Mouse (Mus musculus) myocyte (in vitro differentiated cells): ENCODE measurements at regions not wholly inside any gene's neighbourhood (a gene's known extent, or its start where the extent isn't known, plus 50 kb on each side); places are given as distances from the start of the nearest gene placed in this dataset.

ENCODE experiments used
- MAX ChIP-seq: IDR thresholded peaks from one replicate; pipeline ENCODE4 v1.6.1; 2011; ENCODE audit warnings: low read depth, mild to moderate bottlenecking, control low read depth
- POLR2A ChIP-seq: IDR thresholded peaks from one replicate; pipeline ENCODE4 v1.6.1; 2011; ENCODE audit warnings: low read depth, mild to moderate bottlenecking, control low read depth, moderate library complexity; ENCODE audit not compliant: insufficient read length
- SRF ChIP-seq: IDR thresholded peaks from one replicate; pipeline ENCODE4 v1.6.1; 2011; ENCODE audit warnings: low read depth; ENCODE audit not compliant: control insufficient read depth, insufficient read length

DNA sequence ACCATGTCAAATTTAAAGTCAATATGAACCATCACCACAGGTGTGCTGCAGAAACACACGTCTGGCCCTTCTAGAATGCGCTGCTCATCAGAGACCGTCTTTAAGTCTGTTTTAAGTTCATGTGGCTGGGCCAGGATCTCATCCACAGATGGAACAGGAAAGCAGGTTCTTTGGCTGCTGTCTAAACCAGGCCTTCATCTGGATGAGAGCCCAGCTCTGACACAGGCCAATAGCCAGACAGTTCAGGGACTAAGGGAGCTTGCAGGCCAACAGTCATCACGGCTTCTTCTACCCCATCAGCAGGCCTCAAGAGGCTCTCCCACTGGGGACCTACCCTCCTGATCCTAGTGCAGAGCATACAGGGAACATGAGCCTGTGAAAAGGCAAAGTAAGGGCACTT is 185.4 kb upstream of the Eci2 start:
- TF ChIP-seq SRF (no peak), POLR2A (no peak), MAX (no peak)
